Mouse (Mus musculus) heart, adult 2 months (tissue): ENCODE data around the gene Slc35g3.

Experiments used
- CTCF ChIP-seq: fragments of 200-600 bp; IDR thresholded peaks from 2 replicates; pipeline ENCODE4 v1.8.1; 2022; ENCODE audit warnings: antibody characterized with exemption, mild to moderate bottlenecking, moderate library complexity
- EP300 ChIP-seq: fragments of 200-500 bp; IDR thresholded peaks from 2 replicates; pipeline ENCODE4 v1.6.1; 2011; ENCODE audit warnings: low read depth, low read length, control low read depth; ENCODE audit not compliant: insufficient read depth

GRCm38 (mm10) chr11:69763551-69763950 lies 1.8 kb upstream of the Slc35g3 start:
- TF ChIP-seq CTCF (peak; percentile 46), EP300 (no peak)
